Mouse (Mus musculus) c-Kit-positive CD71-positive TER-119-positive erythroid progenitor cells, embryonic 14.5 days (primary cell): ENCODE measurements around the gene Coil.
"Not testable (repeated sequence)": the region's sequence is repeated elsewhere in the genome, so short reads cannot be mapped to it uniquely, and the experiment has no call there.

ENCODE experiments used
- DNase-seq: peaks from one replicate; pipeline ENCODE4 v3.0.0-alpha.2; 2013; ENCODE audit warnings: low spot score

The Coil gene

DNA sequence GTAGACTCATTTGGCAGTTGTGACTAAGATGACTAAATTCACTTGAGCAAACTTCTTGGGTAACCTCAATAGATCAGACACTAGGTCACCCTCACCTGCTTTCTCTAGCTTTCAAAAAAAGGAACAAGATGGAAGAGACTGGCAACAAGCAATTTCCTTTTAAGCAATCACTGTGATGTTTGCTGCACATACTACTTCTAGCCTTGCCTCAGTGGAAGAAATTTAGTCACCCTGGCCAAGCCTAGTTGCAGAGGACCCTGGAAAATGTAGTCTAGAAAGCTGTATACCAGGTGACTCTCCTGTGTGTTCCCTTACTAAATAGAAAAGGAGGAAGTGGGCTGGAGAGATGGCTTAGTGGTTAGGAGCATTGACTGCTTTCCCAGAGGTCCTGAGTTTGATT, 36.4 kb downstream of the Coil start:
- DNase-seq = no peak

DNA sequence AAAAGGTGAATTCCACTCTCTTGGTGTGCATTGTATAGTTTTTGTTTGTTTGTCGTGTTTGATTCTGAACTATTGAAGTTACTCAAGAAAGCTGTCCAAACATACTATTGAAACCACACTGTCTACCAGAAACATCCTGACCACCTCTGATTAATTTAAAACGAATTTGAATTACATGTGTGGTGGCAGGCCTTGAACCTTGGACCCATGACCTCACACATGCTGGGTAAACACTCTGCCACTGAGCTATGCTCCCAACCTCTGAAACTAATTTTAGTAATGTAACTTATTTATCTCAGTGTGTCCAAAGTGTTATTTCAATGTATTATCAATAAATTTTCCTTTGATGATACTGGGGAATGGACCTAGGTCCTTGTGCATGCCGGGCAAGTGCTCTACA, 37.5 kb downstream of the Coil start:
- no peak for DNase-seq

DNA sequence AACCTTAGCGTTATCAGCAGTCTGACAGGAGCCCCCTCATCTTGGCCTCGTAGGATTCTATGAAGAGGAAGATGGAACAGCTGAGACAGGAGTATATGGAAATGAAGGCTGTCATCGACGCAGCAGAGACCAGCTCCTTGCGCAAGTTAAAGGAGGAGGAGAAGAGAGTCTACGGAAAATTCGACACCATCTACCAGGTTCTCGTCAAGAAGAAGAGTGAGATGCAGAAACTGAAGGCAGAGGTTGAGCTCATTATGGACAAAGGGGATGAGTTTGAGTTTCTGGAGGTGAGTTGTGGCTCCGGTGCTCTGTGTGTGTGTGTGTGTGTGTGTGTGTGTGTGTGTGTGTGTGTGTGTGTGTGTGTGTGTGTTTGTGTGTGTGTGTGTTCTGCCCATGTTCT, 39.0 kb downstream of the Coil start:
- no peak for DNase-seq

DNA sequence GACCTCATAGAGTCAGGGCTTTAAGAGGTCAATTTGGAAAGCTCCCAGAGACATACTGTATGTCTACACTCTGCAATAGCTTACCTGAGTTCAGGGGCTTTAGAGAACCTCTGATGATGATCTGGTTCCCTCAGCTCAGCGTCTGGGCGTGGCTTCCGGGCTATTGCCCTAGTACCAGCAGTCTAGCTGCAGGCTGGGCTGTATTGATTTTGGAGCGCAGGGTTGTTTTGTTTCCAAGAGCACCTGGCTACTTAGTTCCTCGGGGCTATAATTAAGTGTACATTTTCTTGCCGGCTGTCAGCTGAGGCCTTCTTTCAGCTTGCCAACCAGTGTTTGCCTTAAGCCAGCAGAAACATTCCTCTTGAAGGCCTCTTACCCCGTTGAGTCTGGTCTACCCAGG, 39.4 kb downstream of the Coil start:
- no peak for DNase-seq

DNA sequence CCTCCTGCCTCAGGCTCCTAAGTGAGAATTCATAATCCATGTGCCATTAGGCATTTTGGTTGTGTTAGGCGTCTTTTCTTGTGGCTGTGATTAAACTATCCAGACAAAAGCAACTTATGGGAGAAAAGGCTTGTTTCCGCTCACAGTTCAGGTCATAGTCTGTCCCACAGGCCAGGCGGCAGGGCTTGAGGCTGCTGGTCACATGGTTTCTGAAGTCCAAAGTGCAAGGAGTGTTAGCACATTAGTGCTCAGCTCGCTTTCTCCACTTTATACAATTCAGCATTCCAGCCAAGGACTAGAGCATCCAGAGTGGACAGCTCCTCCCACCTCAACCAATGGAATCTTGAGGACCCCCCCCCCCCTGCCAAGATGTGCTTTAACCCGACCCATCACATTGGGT, 42.2 kb downstream of the Coil start:
- DNase-seq = no peak

DNA sequence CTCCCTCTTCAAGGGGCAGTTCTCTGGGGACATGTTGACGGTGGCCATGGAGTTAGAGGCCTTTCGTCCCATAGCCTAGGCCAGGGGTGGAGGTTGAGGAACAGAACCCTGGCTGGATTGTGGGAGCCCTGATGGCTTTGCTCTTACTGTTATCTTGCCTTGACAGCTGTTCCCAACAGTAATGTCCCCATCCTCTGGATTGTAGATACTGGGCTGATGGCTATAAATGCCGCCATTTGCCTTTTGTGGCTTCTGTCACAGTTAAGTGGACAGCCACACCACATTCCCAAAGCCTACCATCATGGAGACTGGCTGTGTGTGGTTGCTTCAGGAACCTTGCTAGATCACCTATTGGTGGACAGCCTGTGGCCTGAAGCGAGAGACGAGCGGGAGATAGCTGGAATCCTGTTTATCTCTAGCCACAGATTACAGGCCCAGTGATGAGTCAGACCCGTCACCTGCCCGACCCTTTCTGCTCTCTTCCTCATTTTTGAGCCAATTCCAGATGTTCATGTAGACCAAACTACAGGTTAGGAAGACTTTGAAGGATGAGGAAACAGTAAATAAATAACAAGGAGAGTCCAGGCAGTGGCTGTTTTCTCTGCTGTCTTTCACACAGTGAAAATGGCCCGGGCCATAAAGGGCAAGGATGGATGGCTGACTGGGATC, 47.6 kb downstream of the Coil start:
- DNase-seq = peak; percentile 79

DNA sequence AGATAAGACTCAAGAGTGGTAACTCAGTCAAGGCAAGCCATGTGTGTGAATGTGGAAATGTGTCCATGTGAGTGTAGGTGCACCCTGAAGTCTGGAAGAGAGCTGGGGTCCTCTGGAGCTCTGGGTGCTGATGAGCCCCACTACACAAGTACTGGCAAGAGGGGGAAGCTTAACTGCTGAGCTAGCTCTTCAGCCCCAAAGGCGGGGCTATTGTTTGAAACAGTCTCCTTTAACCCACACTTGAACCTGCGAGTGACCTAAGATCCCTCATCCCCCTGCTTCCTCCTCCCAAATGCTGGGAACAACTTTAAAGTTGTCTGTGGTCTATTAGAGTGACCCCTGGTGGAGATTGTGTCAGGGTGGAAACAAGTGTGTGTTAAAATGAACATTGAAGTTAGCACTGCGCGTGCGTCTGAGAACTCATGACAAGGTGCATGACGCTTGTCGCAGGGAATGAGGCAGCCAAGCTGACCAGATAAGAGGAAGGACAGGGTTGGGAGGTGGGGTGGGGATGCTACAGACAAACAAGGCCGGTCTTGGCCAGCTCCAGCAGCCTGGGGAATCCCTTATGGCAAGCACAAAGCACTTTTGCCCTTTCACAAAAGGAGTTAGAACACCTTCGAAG, 50.7 kb downstream of the Coil start:
- DNase-seq = no peak

DNA sequence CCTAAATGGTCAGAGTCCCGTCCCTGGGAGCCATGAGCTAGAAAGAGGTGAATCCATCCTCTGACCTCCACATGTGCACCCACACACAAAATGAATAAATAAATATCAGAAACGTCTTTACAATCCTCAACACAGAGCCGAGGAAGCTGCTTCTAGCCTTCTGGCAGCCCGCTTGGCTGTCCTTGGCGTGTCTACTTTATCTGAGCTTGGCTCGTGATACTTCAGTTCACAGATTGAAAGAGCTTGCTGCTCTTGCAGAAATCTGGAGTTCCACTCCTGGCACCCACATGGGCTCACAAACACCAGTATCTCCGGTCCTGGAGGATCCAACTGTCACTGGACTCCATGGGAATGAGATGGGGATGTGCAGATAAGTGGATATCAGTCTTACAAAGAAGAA, 51.6 kb downstream of the Coil start:
- DNase-seq = no peak

DNA sequence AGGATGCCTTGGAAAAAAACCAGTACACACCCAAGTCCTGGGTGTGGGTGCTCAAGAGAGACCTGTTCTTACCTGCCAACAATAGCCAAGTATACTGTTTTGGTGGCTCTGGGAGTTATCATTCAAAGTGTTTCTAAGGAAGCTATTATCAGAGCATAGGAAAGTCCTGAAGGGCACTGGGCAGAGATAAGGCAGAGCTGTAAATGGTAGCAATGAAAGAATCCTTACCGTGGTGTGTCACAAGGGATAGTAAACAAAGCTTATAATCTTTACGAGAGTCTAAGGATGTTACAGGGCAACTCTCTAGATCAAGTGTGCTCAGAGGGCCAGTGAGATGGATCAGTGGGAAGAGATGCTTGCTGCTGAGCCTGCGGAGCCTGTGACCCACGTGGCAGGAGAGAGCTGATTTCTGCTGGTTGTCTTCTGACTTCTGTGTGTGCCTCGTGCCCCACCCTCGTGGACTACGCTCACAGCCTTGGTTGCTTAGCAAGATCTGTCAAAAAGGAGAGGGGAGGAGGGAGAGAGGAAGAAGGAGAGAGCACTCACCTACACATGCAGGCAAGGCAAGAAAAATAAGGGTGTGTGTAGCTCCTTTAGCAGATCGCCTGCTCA, 52.2 kb downstream of the Coil start:
- no peak for DNase-seq

DNA sequence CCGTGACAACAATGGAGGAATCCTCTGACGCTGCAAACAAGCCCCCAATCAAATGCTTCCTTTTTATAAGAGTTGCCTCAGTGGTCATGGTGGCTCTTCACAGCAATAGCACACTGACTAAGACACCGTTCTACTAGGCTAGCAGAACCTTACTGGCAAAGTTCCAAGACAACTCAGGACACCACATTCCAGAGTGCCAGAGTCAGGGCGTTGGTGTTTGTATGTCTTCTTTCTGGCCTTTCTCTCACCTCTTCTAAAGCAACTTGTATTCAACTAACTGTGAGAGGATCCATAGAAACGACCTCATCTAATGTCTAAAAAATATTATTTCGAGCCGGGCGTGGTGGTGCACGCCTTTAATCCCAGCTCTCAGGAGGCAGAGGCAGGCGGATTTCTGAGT, 53.4 kb downstream of the Coil start:
- DNase-seq = no peak

DNA sequence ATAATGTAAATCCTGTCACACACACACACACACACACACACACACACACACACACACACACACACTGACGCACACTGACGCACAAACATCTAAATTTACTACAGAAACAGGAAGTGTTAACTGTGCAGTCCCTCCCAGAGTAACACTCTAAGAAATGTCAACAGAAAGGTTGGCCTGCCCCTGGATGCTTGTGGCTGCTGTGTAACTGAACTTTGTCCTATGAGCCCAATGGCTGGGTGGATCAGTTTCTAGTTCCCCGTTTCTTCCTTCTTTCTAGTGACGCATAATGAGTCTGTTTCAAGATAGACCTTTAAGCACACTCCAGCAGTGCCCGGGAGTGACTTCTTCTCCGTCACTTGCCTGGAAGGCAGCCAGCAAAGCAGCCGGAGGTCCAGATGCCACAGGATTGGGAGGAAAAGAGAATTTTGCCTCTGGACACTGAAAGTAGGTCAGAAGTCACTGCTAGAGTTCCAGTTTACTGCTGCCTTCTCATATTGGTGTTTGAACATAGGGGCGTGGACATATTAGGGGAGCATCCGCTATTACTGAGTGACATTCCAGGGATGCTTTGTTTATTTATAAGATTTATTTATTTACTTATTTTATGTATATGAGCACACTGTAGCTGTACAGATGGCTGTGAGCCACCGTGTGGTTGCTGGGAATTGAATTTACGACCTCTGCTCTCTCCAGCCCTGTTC, 54.3 kb downstream of the Coil start:
- DNase-seq = no peak

DNA sequence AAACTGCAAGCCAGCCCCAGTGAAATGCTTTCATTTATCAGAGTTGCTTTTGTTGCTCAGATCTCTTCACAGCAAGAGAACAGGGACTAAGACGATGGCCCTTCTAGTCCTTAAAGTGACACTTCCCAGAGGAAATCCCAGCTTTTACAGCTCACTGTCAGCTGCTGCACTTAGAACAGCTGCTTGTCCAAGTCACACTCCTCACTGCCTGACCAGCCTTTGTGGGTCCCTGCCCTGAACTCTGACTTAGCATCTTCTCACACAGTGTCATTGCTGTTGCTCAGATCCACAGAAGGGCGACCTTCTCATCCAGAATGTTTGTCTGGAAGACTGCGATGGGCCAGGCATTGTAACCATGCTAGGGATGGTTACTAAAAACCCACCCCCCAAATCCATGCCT, 55.6 kb downstream of the Coil start:
- DNase-seq = no peak

DNA sequence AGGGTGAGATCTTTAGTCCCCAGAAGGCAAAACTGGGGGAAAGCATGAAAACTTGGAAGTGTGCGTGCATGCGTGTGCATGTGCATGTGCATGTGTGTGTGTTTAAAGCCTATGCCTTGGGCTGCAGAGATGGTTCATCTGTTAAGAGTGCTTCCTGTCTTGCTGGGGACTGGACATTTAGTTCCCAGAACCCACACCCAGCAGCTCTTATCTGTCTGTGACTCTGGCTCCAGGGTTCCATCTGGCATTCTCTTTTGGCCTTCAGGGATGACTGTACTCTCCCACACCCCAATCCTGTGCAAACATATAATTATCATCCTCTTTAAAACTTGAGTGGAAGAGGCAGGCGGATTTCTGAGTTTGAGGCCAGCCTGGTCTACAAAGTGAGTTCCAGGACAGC, 56.1 kb downstream of the Coil start:
- DNase-seq = no peak

DNA sequence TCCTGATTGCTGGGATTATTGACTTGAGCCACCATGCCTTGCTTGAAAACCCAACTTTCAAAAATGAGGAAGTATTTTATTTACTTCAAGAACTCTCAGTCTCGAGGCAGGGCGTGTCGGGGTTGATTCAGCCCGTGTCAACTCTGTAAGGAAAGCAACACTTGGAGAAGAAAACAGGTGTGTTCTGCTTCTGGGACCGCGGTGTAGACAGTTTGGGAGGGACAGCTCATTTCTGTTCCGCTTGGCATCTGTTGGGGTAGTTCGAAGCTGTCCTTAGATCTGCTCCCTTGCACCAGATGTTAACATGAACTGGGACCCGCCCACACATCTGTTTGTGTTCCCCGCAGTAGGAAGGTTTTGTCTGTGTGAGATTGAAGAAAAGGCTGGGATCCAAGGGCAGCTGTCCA, 57.9 kb downstream of the Coil start:
- peak; percentile 27 for DNase-seq

DNA sequence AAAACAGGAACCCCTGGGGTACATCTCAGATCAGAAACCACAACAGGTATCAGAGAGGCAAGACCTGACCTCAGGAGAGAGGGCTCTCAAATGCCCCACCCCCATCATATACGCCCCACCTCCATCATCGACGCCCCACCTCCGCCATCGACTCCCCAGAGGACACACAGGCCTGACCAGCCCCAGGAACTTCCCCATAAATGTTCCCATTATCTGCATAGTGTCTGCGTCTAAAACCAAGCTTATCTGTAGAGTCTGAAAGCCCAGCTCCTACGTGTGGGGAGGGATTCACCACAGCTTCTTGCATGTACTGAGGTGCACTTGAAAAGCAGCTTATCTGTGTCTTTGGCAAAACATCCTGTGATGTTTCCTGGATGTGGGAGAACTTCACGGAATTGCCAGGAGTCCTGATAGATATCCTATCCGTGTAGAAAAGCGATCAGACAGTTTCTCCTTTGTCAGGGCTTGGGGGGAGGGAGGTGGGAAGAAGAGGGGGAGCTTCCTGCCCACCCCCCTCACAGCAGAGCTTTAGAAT, 58.9 kb downstream of the Coil start:
- peak; percentile 54 for DNase-seq

DNA sequence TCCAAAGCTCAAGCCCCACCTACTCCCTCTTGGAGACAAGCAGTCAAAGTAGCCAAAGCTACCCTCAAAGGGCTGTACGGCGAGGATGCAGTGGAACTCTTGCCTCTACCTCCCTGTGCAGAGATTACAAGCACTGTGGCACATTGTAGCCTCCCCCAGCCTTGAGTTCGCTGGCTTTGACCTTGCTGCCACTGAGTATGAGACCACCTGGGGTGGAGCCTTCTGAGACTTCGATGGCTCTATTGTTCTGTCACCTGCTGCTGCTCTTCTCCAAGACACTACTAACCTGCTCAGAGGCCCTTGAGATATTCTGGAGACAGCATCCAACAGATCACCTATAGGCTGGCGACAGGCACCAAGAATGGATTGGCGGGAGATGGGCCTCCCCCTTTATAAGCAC, 60.5 kb downstream of the Coil start:
- no peak for DNase-seq

DNA sequence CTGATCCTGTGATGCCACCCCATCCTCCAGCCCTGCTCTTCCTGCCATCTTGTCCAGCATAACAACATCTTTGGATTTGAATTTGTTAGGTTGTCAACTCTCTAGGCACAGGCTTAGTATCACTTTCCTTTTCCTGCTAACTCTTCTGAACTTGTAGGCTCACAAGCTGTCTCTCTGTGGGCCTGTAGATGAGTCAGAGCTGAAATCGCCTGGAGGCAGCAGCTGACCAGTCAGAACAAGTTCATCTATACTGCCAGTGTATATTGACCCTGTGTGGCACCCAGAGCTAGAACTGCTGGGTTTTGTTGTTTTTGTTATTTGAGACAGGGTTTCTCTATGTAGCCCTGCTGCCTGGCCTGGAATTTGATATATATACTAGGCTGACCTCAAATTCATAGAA, 61.1 kb downstream of the Coil start:
- DNase-seq = no peak

DNA sequence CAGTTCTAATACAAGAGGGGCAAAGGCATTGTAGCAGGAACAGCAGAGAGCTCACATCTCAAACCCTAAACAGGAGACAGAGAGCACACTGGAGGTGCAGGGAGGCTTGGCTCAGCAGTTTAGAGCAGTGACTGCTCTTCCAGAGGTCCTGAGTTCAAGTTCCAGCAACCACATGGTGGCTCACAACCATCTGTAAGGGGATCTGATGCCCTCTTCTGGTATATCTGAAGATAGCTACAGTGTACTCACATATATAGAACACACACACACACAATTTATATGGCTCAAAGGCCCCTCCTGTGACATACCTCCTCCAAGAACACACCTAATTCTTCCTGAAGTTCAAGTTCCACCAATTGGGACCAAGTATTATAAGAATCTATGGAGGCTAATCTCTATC, 64.5 kb downstream of the Coil start:
- DNase-seq = no peak

DNA sequence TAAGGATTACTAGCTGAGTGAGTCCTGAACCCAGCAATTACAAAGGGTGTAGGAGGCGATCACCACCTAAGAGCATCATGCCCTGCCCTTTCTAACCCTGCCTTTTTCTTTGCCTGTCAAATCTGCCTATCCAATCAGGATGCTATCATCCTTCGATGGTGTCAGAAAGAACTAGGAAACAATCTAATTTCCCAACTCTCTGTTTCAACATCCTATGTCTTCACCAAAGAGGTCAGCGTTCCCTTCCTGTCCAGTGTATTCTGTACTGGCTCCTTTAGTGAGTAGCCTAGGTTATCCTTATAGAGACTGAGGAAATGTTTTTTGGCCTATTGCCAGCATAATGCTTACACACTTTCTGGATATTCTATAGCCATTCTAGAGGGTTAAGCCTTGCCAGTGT, 65.5 kb downstream of the Coil start:
- no peak for DNase-seq

DNA sequence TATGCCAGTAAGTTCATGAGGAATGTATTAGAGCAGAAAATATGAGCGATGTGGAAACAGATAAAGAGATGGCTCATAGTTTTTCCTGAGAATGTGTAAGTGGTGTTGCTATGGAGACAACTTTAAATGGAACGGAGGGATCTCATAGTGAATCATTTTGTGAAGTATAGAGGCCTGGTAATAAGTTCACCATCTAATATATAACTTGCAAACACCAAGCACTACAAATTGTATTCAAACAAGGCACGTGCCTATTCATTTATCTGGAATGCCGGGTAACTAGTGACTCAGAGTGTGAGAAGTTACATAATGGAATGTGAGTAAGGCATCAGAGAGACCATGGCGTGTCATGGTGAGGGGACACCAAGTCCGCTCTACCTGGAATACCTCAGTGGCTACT, 68.4 kb downstream of the Coil start:
- DNase-seq = no peak

DNA sequence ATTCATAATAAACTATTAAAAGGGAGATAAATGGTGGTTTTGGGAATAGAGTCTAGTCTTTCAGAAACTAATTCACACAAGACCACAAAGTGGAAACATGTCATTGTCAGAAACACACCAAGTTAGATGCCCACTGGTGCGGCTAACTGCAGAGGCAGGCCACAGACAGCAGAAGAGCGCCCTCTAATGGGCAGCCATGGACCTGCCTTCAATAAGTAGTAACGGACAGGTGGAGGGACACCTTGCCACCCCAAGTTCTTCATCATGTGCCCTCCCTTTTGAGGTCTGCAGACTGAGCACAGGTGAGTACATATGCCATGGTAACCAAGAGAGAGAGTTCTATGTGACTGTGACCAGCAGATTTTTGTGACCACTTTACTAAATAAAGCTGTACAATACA, 69.3 kb downstream of the Coil start:
- DNase-seq = peak; percentile 60

DNA sequence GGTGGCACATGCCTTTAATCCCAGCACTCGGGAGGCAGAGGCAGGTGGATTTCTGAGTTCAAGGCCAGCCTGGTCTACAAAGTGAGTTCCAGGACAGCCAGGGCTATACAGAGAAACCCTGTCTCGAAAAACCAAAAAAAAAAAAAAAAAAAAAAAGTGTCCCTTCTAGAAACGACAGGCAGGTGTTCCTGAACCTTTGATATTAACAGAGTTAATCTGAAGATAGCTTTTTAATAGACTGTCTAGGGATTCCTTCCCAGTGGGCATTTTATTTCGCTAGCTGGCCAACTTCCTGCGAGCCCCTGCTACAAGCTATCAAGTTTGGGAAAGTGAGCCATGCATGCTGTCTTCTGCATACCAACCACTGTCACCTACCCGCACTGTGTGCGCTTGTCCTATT, 71.0 kb downstream of the Coil start:
- not testable (repeated sequence) for DNase-seq
